Mouse (Mus musculus) stomach, postnatal 0 days (tissue): ENCODE measurements around the gene Dapk3.

Source experiments
- CTCF ChIP-seq: IDR thresholded peaks from 2 replicates; pipeline ENCODE4 v1.5.1; 2016; ENCODE audit warnings: antibody characterized with exemption, low read depth, mild to moderate bottlenecking, moderate library complexity
- EP300 ChIP-seq: optimal IDR thresholded peaks from 2 replicates; pipeline ENCODE3; 2016; ENCODE audit warnings: antibody characterized with exemption

- TF ChIP-seq EP300 (no peak), CTCF (no peak)
Measured at GRCm38 (mm10) chr10:81221402-81222015, 38.7 kb downstream of the Dapk3 start.
